Mouse (Mus musculus): ENCODE measurements around the gene Cd320.

Cd320 gene

GRCm38 (mm10) chr17:33842966-33843795 is at the start of gene Cd320:
Gene Cd320 (plus strand): TSS chr17:33843091.
- CTCF ChIA-PET = no interaction called here

- CTCF ChIA-PET = no interaction called here
These were observed 44.6 kb upstream of the Cd320 start for GRCm38 (mm10) chr17:33798306-33798705.

GRCm38 (mm10) chr17:33799277-33799676 is 43.6 kb upstream of the Cd320 start:
- CTCF ChIA-PET = interaction anchor here (0.6 kb wide), 1 partner anchor 41 kb away, joined by 16 read pairs; no protein-coding TSS in a partner anchor

- CTCF ChIA-PET = interaction anchor here (0.6 kb wide), 1 partner anchor 23 kb away, joined by 8 read pairs; no protein-coding TSS in a partner anchor
These were observed 40.7 kb upstream of the Cd320 start for GRCm38 (mm10) chr17:33802221-33802620.

GRCm38 (mm10) chr17:33804205-33804604 is 38.7 kb upstream of the Cd320 start:
- CTCF ChIA-PET = no interaction called here

- CTCF ChIA-PET = no interaction called here
These were observed 38.1 kb upstream of the Cd320 start for GRCm38 (mm10) chr17:33804745-33805144.

GRCm38 (mm10) chr17:33807181-33807888 is 35.6 kb upstream of the Cd320 start:
- CTCF ChIA-PET = interaction anchor here (0.7 kb wide), 1 partner anchor 18 kb away, joined by 7 read pairs; no protein-coding TSS in a partner anchor

- CTCF ChIA-PET = no interaction called here
These were observed 34.7 kb upstream of the Cd320 start for GRCm38 (mm10) chr17:33808192-33808591.

- CTCF ChIA-PET = no interaction called here
These were observed 32.4 kb upstream of the Cd320 start, which contains the start of gene Kank3 for GRCm38 (mm10) chr17:33810334-33811141. Gene Kank3 (plus strand): TSS chr17:33810519.

GRCm38 (mm10) chr17:33811142-33811516 is 31.8 kb upstream of the Cd320 start:
- CTCF ChIA-PET = no interaction called here

- CTCF ChIA-PET = no interaction called here
These were observed 30.4 kb upstream of the Cd320 start for GRCm38 (mm10) chr17:33812475-33812874.

- CTCF ChIA-PET = no interaction called here
These were observed 29.9 kb upstream of the Cd320 start for GRCm38 (mm10) chr17:33812990-33813389.

- CTCF ChIA-PET = interaction anchor here (0.7 kb wide), 1 partner anchor 470 kb away, joined by 3 read pairs; no protein-coding TSS in a partner anchor
These were observed 27.5 kb upstream of the Cd320 start for GRCm38 (mm10) chr17:33815399-33815798.

- CTCF ChIA-PET = no interaction called here
These were observed 26.3 kb upstream of the Cd320 start for GRCm38 (mm10) chr17:33816612-33817011.

GRCm38 (mm10) chr17:33817184-33817968 is 25.5 kb upstream of the Cd320 start:
- CTCF ChIA-PET = interaction anchor here (0.6 kb wide), 1 partner anchor 879 kb away, joined by 16 read pairs; no protein-coding TSS in a partner anchor

- CTCF ChIA-PET = no interaction called here
These were observed 24.8 kb upstream of the Cd320 start for GRCm38 (mm10) chr17:33817969-33818643.

- CTCF ChIA-PET = interaction anchor here (0.6 kb wide), 1 partner anchor 11 kb away, joined by 5 read pairs; no protein-coding TSS in a partner anchor
These were observed 20.4 kb upstream of the Cd320 start for GRCm38 (mm10) chr17:33822436-33822959.

GRCm38 (mm10) chr17:33823171-33823570 is 19.7 kb upstream of the Cd320 start:
- CTCF ChIA-PET = interaction anchor here (0.6 kb wide), 1 partner anchor 10 kb away, joined by 5 read pairs; no protein-coding TSS in a partner anchor

- CTCF ChIA-PET = interaction anchor here (0.7 kb wide), 1 partner anchor 22 kb away, joined by 8 read pairs; no protein-coding TSS in a partner anchor
These were observed 18.6 kb upstream of the Cd320 start, which contains the start of the genes Rps28 and Ndufa7 for GRCm38 (mm10) chr17:33824084-33824996. Gene Rps28 (minus strand): TSS chr17:33824562. Gene Ndufa7 (plus strand): TSS chr17:33824572.

Measured in spleen, embryonic (tissue).